Mouse (Mus musculus) kidney, postnatal 4 days (tissue): ENCODE measurements around the gene BC049715.
"Not testable (repeated sequence)": the region's sequence is repeated elsewhere in the genome, so short reads cannot be mapped to it uniquely, and the experiment has no call there.

Source experiments
- DNase-seq, 2 experiments: peaks; one replicate each; pipeline ENCODE4 v3.0.0; 2021; ENCODE audit warnings: mixed read lengths in 2 of 2

The BC049715 gene

GRCm38 (mm10) chr6:136827516-136827880 is at the start of gene BC049715:
TSS of gene BC049715 (plus strand) at chr6:136827626.
- no peak for DNase-seq

DNA sequence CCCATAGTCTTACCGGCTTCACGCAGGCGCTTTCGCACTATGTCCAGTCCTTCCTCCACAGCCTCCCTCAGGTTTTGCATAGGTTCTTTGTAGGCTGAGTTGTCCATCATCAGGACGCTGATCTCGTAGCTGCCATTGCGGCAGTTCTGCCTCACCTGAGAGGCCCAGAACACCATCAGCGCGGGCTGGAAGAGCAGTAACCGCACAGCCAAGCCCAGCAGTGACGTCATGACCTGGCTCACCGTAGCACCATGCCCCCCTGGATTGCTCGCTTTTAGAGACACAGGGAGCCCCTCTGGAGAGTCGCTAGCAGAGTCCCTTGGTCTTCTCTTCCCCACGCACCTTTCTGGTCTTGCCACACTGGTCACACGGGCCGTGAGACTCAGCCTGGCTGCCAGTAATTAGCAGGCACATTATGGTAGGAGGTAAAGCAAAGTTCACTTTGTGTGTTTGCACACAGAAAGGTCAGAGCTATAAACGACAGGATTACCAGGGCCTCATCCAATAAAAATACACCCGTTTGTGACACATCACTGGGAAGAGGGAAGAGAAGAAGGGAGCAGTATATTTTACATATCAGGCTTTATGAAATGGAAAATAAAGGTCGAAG is 45.9 kb upstream of the BC049715 start, which contains the start of gene Gucy2c:
Gucy2c (minus strand) TSS at position 389 of the 610 bp plus-strand sequence.
- DNase-seq: no peak

DNA sequence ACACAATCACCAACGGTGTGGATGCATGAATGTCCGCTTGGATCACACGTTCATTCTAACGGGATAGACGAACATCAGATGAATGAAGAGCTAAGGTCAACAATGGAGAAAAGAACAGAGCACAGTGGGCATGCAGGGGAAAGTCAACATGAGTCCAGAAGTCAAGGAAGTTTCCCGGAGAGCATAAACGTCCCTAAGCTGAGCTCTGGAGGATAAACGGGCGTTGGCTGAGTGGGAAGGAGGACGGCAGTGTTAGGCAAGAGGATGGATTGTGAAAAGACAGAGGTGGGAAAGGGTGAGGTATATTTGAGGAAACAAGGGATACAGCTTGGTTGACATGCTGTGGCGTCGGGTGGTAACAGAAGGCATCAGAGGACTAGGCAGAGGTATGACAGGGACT is 45.3 kb upstream of the BC049715 start:
- DNase-seq: no peak

DNA sequence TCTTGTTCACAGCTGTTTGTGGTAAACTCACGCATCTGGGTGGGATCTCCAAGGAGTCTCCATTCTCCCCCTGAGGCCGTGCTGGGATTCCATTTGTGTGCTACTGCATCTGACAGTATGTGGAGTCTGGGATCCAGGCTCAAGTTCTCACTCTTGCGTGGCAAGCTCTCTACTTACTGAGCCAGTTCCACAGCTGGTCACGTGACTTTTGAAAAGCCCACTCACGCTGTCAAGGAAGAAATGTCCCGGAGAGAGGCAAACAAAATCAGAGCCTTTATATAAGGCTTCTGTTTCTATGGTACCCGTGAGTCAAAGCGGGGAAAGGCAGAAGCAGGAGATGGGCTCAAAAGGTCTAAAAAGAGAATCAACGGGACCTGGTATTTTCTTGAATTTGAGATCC is 44.7 kb upstream of the BC049715 start:
- DNase-seq: no peak

DNA sequence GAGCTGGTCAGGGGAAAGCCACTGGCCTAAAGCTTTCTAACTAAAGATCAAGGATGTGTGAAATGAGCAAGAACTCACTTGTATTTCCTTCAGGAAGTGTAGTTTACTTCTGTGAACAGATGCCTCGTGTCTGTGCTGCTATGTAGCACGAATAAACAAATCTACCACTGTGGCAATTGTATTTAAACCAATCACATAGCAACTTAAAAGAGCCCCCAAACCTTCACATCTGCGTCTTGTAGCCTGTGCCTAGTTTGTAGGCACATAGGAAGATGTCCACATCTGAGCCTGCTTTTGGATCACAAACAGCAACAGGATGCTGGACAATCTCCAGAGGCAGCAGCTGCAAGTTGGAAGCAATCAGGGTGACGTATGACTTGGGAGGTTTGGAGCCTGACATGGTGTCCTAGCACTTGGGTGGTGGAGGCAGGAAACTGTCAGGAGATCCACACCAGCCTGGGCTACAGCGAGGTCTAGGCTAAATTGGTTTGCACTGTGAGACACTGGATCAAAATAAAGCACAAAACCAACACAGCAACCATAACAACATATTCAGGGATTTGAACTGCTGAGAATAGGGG is 37.9 kb upstream of the BC049715 start:
- DNase-seq: peak; percentile 78 to 83

GRCm38 (mm10) chr6:136792884-136793758 is 34.3 kb upstream of the BC049715 start:
- no peak for DNase-seq

- peak in 1 of 2 experiments; percentile 34 for DNase-seq
Measured at GRCm38 (mm10) chr6:136793831-136794525, 33.4 kb upstream of the BC049715 start.

GRCm38 (mm10) chr6:136795110-136795509 is 32.3 kb upstream of the BC049715 start:
- DNase-seq: no peak

DNA sequence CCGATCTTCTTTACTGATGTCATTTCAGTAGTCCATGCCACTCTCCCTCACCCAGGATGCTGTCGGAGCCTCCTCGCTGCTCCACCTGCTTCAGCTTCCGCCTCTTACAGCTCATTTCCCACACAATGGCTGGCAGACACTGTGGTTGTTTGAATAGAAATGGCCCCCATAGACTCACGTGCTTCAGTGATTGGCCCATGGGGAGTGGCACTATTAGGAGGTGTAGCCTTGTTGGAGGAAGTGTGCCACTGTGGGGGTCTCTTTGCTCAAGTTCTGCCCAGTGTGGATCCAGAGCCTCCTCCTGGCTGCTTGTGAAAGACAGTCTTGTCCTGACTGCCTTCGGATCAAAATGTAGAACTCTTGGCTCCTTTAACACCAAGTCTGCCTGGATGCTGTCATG is 31.6 kb upstream of the BC049715 start:
- no peak for DNase-seq

GRCm38 (mm10) chr6:136797874-136798693 is 29.3 kb upstream of the BC049715 start:
- DNase-seq: not testable (repeated sequence)

GRCm38 (mm10) chr6:136800710-136801109 is 26.7 kb upstream of the BC049715 start:
- DNase-seq: no peak

DNA sequence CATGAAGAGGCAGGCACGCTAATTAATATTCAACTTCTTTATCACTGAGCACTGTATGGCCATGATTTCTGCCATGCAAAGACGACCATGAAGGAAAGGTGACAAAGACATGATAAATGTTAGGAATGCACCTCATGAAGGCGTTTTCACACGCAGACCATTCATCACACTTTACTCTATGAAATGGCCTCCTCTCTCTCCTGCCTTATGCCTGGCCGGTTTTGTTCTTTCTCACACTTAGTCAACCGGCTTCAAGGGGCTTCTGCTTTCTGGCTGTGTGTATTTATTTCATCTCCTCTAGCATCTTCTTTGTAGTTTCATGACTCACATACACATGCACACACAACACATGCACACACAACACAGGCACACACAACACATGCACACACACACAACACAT is 26.2 kb upstream of the BC049715 start:
- no peak for DNase-seq

GRCm38 (mm10) chr6:136803093-136803738 is 24.2 kb upstream of the BC049715 start:
- DNase-seq: no peak

- DNase-seq: peak; percentile 96
Measured at GRCm38 (mm10) chr6:136803739-136804633, 23.4 kb upstream of the BC049715 start, which contains the start of gene Hist4h4. TSS of gene Hist4h4 (minus strand) at chr6:136804415.

GRCm38 (mm10) chr6:136804705-136805408 is 22.6 kb upstream of the BC049715 start:
- no peak for DNase-seq

DNA sequence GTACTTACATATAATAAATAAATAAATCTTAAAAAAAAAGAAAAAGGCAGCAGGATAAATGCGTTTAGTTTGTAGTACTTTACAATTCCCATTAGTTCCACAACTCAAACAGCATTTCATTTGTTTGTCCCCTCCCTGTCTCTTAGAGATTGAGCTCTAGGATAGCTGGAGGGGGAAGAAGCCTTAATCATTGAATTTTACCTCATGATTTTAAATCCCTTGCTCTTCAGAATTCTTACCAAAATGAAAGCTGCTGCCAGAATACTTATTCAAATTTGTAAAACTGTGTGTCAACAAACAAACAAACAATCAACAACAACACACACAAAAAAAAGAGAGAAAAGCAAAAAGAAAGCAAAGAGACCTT is 22.0 kb upstream of the BC049715 start:
- DNase-seq: no peak

- DNase-seq: no peak
Measured at GRCm38 (mm10) chr6:136806819-136807218, 20.6 kb upstream of the BC049715 start.

DNA sequence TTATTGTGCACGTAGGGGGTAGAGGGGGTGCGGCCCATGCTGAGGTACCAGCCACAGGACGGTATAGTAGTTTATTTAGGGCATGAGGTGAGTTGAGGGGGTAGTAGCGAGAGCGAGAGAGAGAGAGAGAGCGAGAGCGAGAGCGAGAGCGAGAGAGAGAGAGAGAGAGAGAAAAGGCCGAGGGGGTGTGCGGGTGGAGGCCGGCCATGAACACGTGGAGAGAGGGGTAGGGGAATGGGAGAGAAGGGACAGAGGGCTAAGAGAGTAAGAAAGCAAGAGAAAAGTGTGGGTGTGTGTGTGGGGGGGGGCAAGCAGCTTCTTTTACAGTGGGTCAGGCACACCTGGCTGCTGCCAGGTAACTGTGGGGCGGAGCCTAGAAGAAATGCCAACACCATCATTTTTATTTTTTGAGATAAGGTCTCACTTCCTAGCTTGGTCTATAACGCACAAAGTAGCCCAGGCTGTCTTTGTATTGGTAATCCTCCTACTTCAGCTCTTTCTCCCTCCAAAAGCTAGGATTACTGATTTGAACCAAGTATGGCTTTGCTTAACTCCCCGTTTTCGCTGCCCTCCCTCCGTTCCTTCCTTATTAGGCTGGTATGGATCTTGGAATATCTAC is 19.9 kb upstream of the BC049715 start:
- peak in 1 of 2 experiments; percentile 26 for DNase-seq

- peak; percentile 99 for DNase-seq
Measured at GRCm38 (mm10) chr6:136808014-136808417, 19.4 kb upstream of the BC049715 start, which contains the start of gene H2afj. TSS of gene H2afj (plus strand) at chr6:136808244.
